Mouse (Mus musculus) heart, adult 9 months (tissue): ENCODE results near the gene Wdr62.

Experiments
- DNase-seq, 2 experiments: peaks; one replicate each; pipeline ENCODE4 v3.0.0; 2022; ENCODE audit warnings: low spot score in 2 of 2

Wdr62 gene

GRCm38 (mm10) chr7:30306083-30306779 lies 26.0 kb upstream of the Wdr62 start:
- no peak for DNase-seq

- no peak for DNase-seq
These were observed 20.7 kb upstream of the Wdr62 start for GRCm38 (mm10) chr7:30300914-30301313.

- no peak for DNase-seq
These were observed 17.0 kb upstream of the Wdr62 start for GRCm38 (mm10) chr7:30297266-30297665.

GRCm38 (mm10) chr7:30296816-30297215 lies 16.6 kb upstream of the Wdr62 start:
- DNase-seq, result no peak

- peak; percentile 65 to 68 for DNase-seq
These were observed 14.9 kb upstream of the Wdr62 start for GRCm38 (mm10) chr7:30295103-30295502.

- no peak for DNase-seq
These were observed 14.1 kb upstream of the Wdr62 start for GRCm38 (mm10) chr7:30294296-30294695.

- no peak for DNase-seq
These were observed 13.6 kb upstream of the Wdr62 start for GRCm38 (mm10) chr7:30293795-30294194.

- DNase-seq, result peak; percentile 66 to 67
These were observed 11.3 kb upstream of the Wdr62 start, which contains the start of gene Clip3 for GRCm38 (mm10) chr7:30291215-30292131. Clip3 (plus strand) TSS chr7:30291728.

GRCm38 (mm10) chr7:30289714-30290399 lies 9.6 kb upstream of the Wdr62 start:
- DNase-seq, result no peak

GRCm38 (mm10) chr7:30289071-30289713 lies 9.0 kb upstream of the Wdr62 start:
- DNase-seq, result no peak

GRCm38 (mm10) chr7:30288046-30288445 lies 7.8 kb upstream of the Wdr62 start:
- no peak for DNase-seq

- DNase-seq, result peak in 1 of 2 experiments; percentile 47
These were observed 6.6 kb upstream of the Wdr62 start for GRCm38 (mm10) chr7:30286701-30287410.

GRCm38 (mm10) chr7:30282740-30283139 lies 2.5 kb upstream of the Wdr62 start:
- DNase-seq, result peak in 1 of 2 experiments; percentile 17

GRCm38 (mm10) chr7:30281522-30281921 lies 1.3 kb upstream of the Wdr62 start:
- no peak for DNase-seq

GRCm38 (mm10) chr7:30280670-30281138 lies 485 bp upstream of the Wdr62 start:
- peak; percentile 92 to 93 for DNase-seq

- DNase-seq, result no peak
These were observed 683 bp downstream of the Wdr62 start for GRCm38 (mm10) chr7:30279536-30279935.

GRCm38 (mm10) chr7:30278911-30279310 lies 1.3 kb downstream of the Wdr62 start:
- DNase-seq, result no peak

GRCm38 (mm10) chr7:30274383-30274782 lies 5.8 kb downstream of the Wdr62 start:
- DNase-seq, result no peak

GRCm38 (mm10) chr7:30269641-30270040 lies 10.6 kb downstream of the Wdr62 start:
- DNase-seq, result no peak

- no peak for DNase-seq
These were observed 13.4 kb downstream of the Wdr62 start for GRCm38 (mm10) chr7:30266780-30267179.

GRCm38 (mm10) chr7:30265935-30266334 lies 14.3 kb downstream of the Wdr62 start:
- no peak for DNase-seq
